Mouse (Mus musculus) intestine, postnatal 0 days (tissue): ENCODE data around the gene Ttc7. TPM values are rescaled to one million over a fixed set of nuclear protein-coding genes. Genes with fewer than 3 reads are reported as not detected.

ENCODE experiments used
- ATAC-seq: fragments of 200-750 bp; cut with Nextera tagmentation; 2 replicates; pipeline ENCODE4 v1.8.0; 2017; ENCODE audit warnings: mild to moderate bottlenecking, moderate TSS enrichment, moderate library complexity
- H3K27ac ChIP-seq: fragments of 300-500 bp; sonication (generic); 2 replicates; pipeline ENCODE4 v1.5.1; 2014; ENCODE audit warnings: mild to moderate bottlenecking, low read depth, low read length, moderate library complexity
- H3K27me3 ChIP-seq: fragments of 300-500 bp; sonication (generic); replicated peaks from 2 replicates; pipeline ENCODE4 v1.6.1; 2014; ENCODE audit warnings: low read length, mixed read lengths; ENCODE audit not compliant: control insufficient read depth, insufficient read depth
- H3K36me3 ChIP-seq: fragments of 300-500 bp; sonication (generic); 2 replicates; pipeline ENCODE4 v1.6.1; 2014; ENCODE audit warnings: mild to moderate bottlenecking, moderate library complexity; ENCODE audit not compliant: control insufficient read depth, insufficient read depth
- H3K4me1 ChIP-seq: fragments of 300-500 bp; sonication (generic); replicated peaks from 2 replicates; pipeline ENCODE4 v1.6.1; 2014; ENCODE audit warnings: antibody characterized with exemption, low read length, mixed read lengths; ENCODE audit not compliant: control insufficient read depth, insufficient read depth
- H3K4me2 ChIP-seq: fragments of 300-500 bp; sonication (generic); replicated peaks from 2 replicates; pipeline ENCODE4 v1.6.1; 2014; ENCODE audit warnings: low read depth, mild to moderate bottlenecking, moderate library complexity
- H3K4me3 ChIP-seq: fragments of 300-500 bp; sonication (generic); 2 replicates; pipeline ENCODE4 v1.5.1; 2014; ENCODE audit warnings: low read depth, low read length
- H3K9ac ChIP-seq: fragments of 300-500 bp; sonication (generic); 2 replicates; pipeline ENCODE4 v1.6.1; 2014; ENCODE audit warnings: mild to moderate bottlenecking, low read depth, low read length
- H3K9me3 ChIP-seq: fragments of 300-500 bp; sonication (generic); 2 replicates; pipeline ENCODE4 v1.6.1; 2016; ENCODE audit warnings: mixed run types; ENCODE audit not compliant: control insufficient read depth
- CTCF ChIP-seq: sonication (generic); IDR thresholded peaks from 2 replicates; pipeline ENCODE4 v1.5.1; 2016; ENCODE audit warnings: low read depth, mild to moderate bottlenecking, control low read depth, antibody characterized with exemption, moderate library complexity
- WGBS: fragments of 180-500 bp; shearing (Covaris S2); extraction: QIAGEN DNeasy Blood & Tissue Kit; methylation state at CpG from one replicate; pipeline ENCODE4 v1.1.7; 2014; 5-methylcytosine and 5-hydroxymethylcytosine counted together
- polyA plus RNA-seq: library from polyadenylated mRNA; unstranded; fragments of >200 nt; fragmentation: Nextera tagmentation; extraction: Ambion mirVana; gene quantifications from 2 replicates; pipeline ENCODE4 v1.2.1, GENCODE M21; 2015

Gene Ttc7
- polyA plus RNA-seq, 1 experiment from 2014 or later, result 61.7 TPM

- Histone ChIP-seq H3K4me2 (no peak overlapping the region), H3K27ac (no peak overlapping the region), H3K36me3 (peaks cover 21% of the 10 kb centered on the region), H3K27me3 (no peaks in the 10 kb centered on the region), H3K4me3 (no peak overlapping the region), H3K9ac (no peak overlapping the region), H3K4me1 (no peaks in the 10 kb centered on the region), H3K9me3 (no peaks in the 10 kb centered on the region)
- WGBS, result 81% methylated on average over 18 of the region's 18 CpGs
- no peak for TF ChIP-seq CTCF
- ATAC-seq, result no peak
These were observed 86.6 kb downstream of the Ttc7 start for GRCm38 (mm10) chr17:87369270-87369759.

GRCm38 (mm10) chr17:87372189-87372588 is 89.5 kb downstream of the Ttc7 start:
- no peak for TF ChIP-seq CTCF
- H3K4me1 ChIP-seq, result no peaks in the 10 kb centered on the region
- H3K27ac ChIP-seq, result no peak overlapping the region
- no peak for ATAC-seq
- 90% methylated on average over 7 of the region's 7 CpGs for WGBS
- no peaks in the 10 kb centered on the region for H3K9me3 ChIP-seq
- H3K27me3 ChIP-seq, result no peaks in the 10 kb centered on the region
- no peak overlapping the region for H3K4me3 ChIP-seq
- H3K4me2 ChIP-seq, result no peak overlapping the region
- H3K36me3 ChIP-seq, result peaks cover 10% of the 10 kb centered on the region
- no peak overlapping the region for H3K9ac ChIP-seq

GRCm38 (mm10) chr17:87373327-87373726 is 90.6 kb downstream of the Ttc7 start:
- Histone ChIP-seq H3K4me3 (no peak overlapping the region), H3K4me2 (no peak overlapping the region), H3K9ac (no peak overlapping the region), H3K4me1 (no peaks in the 10 kb centered on the region), H3K9me3 (no peaks in the 10 kb centered on the region), H3K27me3 (no peaks in the 10 kb centered on the region), H3K27ac (no peak overlapping the region), H3K36me3 (peaks cover 10% of the 10 kb centered on the region)
- WGBS, result 87% methylated on average over 9 of the region's 9 CpGs
- ATAC-seq, result no peak
- TF ChIP-seq CTCF, result no peak

GRCm38 (mm10) chr17:87375941-87376511 is 93.3 kb downstream of the Ttc7 start:
- peak; percentile 17; the same call in 1 of the 2 replicates for ATAC-seq
- TF ChIP-seq CTCF, result no peak
- H3K36me3 ChIP-seq, result peaks cover 8% of the 10 kb centered on the region; the same call in 1 of the 2 replicates
- peak overlapping the region; percentile 50; the same call in 1 of the 2 replicates for H3K27ac ChIP-seq
- H3K9ac ChIP-seq, result no peak overlapping the region
- no peaks in the 10 kb centered on the region for H3K27me3 ChIP-seq
- no peak overlapping the region for H3K4me3 ChIP-seq
- H3K4me1 ChIP-seq, result no peaks in the 10 kb centered on the region
- WGBS, result 39% methylated on average over 10 of the region's 10 CpGs
- no peaks in the 10 kb centered on the region for H3K9me3 ChIP-seq
- H3K4me2 ChIP-seq, result no peak overlapping the region

- H3K4me1 ChIP-seq, result no peaks in the 10 kb centered on the region
- ATAC-seq, result no peak
- WGBS, result 88% methylated on average over 6 of the region's 6 CpGs
These were observed 94.3 kb downstream of the Ttc7 start for GRCm38 (mm10) chr17:87376831-87377471.

GRCm38 (mm10) chr17:87377536-87377935 is 94.8 kb downstream of the Ttc7 start:
- H3K4me1 ChIP-seq, result no peaks in the 10 kb centered on the region
- peaks cover 8% of the 10 kb centered on the region; the same call in 1 of the 2 replicates for H3K36me3 ChIP-seq
- WGBS, result 87% methylated on average over 4 of the region's 6 CpGs
- no peak overlapping the region for H3K4me2 ChIP-seq
- no peak overlapping the region for H3K27ac ChIP-seq
- H3K4me3 ChIP-seq, result no peak overlapping the region
- TF ChIP-seq CTCF, result no peak
- no peak for ATAC-seq
- H3K9ac ChIP-seq, result no peak overlapping the region
- no peaks in the 10 kb centered on the region for H3K27me3 ChIP-seq
- H3K9me3 ChIP-seq, result no peaks in the 10 kb centered on the region

More at GRCm38 (mm10) chr17:87376831-87377471, 94.3 kb downstream of the Ttc7 start:
- Histone ChIP-seq H3K27me3 (no peaks in the 10 kb centered on the region), H3K9me3 (no peaks in the 10 kb centered on the region), H3K9ac (no peak overlapping the region), H3K36me3 (peaks cover 8% of the 10 kb centered on the region; the same call in 1 of the 2 replicates), H3K4me3 (no peak overlapping the region), H3K4me2 (no peak overlapping the region), H3K27ac (no peak overlapping the region; the same call in 1 of the 2 replicates)
- TF ChIP-seq CTCF, result no peak
